Mouse (Mus musculus) liver, adult 2 months (tissue): ENCODE measurements at regions not wholly inside any gene's neighbourhood (a gene's known extent, or its start where the extent isn't known, plus 50 kb on each side); places are given as distances from the start of the nearest gene placed in this dataset.

ENCODE experiments used
- DNase-seq: peaks from one replicate; pipeline ENCODE4 v3.0.0-alpha.2; 2011; ENCODE audit warnings: low read depth, low spot score; ENCODE audit errors: extremely low read depth
- H3K27ac ChIP-seq: fragments of 200-500 bp; replicated peaks from 2 replicates; pipeline ENCODE4 v1.5.1; 2012; ENCODE audit warnings: low read depth, mild to moderate bottlenecking, control low read depth, inconsistent platforms, low read length; ENCODE audit not compliant: insufficient read depth
- H3K27me3 ChIP-seq: fragments of 200-500 bp; 2 replicates; pipeline ENCODE4 v1.6.1; 2012; ENCODE audit warnings: mild to moderate bottlenecking, moderate library complexity, low read length, inconsistent platforms; ENCODE audit not compliant: control insufficient read depth, insufficient read depth
- H3K36me3 ChIP-seq: fragments of 200-500 bp; 2 replicates; pipeline ENCODE4 v1.6.1; 2012; ENCODE audit warnings: low read length, inconsistent platforms; ENCODE audit not compliant: control insufficient read depth, insufficient read depth
- H3K4me1 ChIP-seq: fragments of 200-500 bp; 2 replicates; pipeline ENCODE4 v1.6.1; 2011; ENCODE audit warnings: low read length; ENCODE audit not compliant: control insufficient read depth, insufficient read depth
- H3K4me3 ChIP-seq: fragments of 200-500 bp; 2 replicates; pipeline ENCODE4 v1.5.1; 2011; ENCODE audit warnings: low read depth, mild to moderate bottlenecking, control low read depth, low read length, moderate library complexity; ENCODE audit not compliant: insufficient read depth
- H3K79me2 ChIP-seq: fragments of 200-500 bp; 2 replicates; pipeline ENCODE4 v1.6.1; 2012; ENCODE audit warnings: inconsistent platforms, mild to moderate bottlenecking, low read length, moderate library complexity; ENCODE audit not compliant: control insufficient read depth, insufficient read depth
- H3K9ac ChIP-seq: fragments of 200-500 bp; 2 replicates; pipeline ENCODE4 v1.6.1; 2012; ENCODE audit warnings: low read depth, mild to moderate bottlenecking, control low read depth, inconsistent platforms, low read length
- CTCF ChIP-seq: fragments of 200-500 bp; IDR thresholded peaks from 2 replicates; pipeline ENCODE4 v1.5.1; 2011; ENCODE audit warnings: low read depth, low read length, control low read depth
- POLR2A ChIP-seq: fragments of 200-500 bp; IDR thresholded peaks from 2 replicates; pipeline ENCODE4 v1.6.1; 2011; ENCODE audit warnings: low read length, control low read depth; ENCODE audit not compliant: insufficient read depth; ENCODE audit errors: extremely low read depth
- WGBS: fragments of 180-500 bp; shearing (Covaris S2); methylation state at CpG from one replicate; pipeline ENCODE4 v1.1.7; 2018; 5-methylcytosine and 5-hydroxymethylcytosine counted together

DNA sequence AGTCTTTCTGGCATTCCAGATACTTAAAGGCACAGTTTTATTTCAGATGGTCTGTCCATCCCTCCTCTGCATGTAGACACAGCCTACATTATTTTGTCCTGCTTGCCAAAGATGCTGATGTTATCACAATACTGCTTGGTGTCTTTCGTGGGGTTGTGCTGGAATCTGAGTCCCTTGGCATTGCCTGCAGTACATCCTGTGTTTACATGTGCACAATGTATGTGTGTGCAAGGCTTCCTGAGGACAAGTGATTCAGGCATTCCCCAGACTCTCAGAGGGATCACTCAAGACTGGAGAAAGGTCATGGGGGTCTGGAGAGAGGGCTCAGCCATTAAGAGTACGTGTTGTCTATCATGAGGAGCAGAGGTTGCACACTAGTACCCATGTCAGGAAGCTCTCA, 60.0 kb upstream of the Sh3bp4 start:
- 91% methylated on average over 2 of the region's 2 CpGs for WGBS
- no peak overlapping the region for H3K4me3 ChIP-seq
- DNase-seq: no peak
- TF ChIP-seq POLR2A (no peak), CTCF (no peak)
- H3K36me3 ChIP-seq: no peaks in the 10 kb centered on the region
- H3K27me3 ChIP-seq: no peaks in the 10 kb centered on the region
- H3K9ac ChIP-seq: no peak overlapping the region
- no peak overlapping the region for H3K27ac ChIP-seq
- H3K4me1 ChIP-seq: peaks cover 4% of the 10 kb centered on the region; the same call in 1 of the 2 replicates
- no peaks in the 10 kb centered on the region for H3K79me2 ChIP-seq

DNA sequence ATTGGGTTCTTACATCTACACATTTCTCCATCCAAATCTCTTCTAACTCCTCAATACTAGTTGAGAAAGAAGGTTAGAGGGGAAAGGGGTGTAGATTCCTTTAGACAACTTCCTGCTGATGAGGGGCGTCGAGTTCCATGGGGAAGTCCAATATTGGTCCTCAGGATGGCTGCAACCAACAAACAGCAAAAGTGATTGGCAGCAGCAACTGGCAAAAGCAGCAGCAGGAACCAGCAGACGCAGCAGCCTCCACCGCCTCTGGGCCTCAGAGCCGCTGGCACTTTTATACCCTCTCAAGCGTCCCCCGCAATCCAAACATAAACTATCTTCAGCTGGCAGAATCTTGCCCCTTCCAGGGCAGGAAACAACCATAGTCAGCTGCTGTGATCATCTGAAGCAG, 58.8 kb upstream of the Sh3bp4 start:
- Histone ChIP-seq H3K4me1 (peaks cover 4% of the 10 kb centered on the region; the same call in 1 of the 2 replicates), H3K36me3 (no peaks in the 10 kb centered on the region), H3K27me3 (no peaks in the 10 kb centered on the region), H3K79me2 (no peaks in the 10 kb centered on the region), H3K4me3 (no peak overlapping the region), H3K27ac (no peak overlapping the region), H3K9ac (no peak overlapping the region)
- TF ChIP-seq POLR2A (no peak), CTCF (no peak)
- WGBS: 81% methylated on average over 7 of the region's 7 CpGs
- no peak for DNase-seq

DNA sequence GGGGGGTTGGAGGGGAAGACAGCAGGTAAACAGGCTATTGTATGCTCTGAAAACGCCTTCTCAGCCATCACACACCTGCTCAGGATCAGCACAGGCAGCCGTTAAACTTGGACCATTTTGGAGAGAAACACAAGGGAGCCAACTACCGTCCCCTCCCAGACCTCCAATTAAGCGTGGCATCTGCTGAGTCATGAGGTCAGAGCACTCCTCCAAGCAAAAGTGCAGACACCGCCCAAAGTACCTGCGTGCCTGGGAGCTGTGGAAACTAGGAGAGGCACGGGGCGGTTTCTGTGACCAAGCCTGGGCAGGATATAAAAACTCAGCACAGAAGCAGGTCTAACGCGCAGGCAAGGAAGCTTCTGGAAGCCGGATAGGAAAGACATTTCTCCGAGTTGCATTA, 54.8 kb upstream of the Sh3bp4 start:
- WGBS: 39% methylated on average over 12 of the region's 12 CpGs
- Histone ChIP-seq H3K4me3 (no peak overlapping the region), H3K36me3 (no peaks in the 10 kb centered on the region), H3K27ac (no peak overlapping the region), H3K79me2 (no peaks in the 10 kb centered on the region), H3K4me1 (peaks cover 4% of the 10 kb centered on the region; the same call in 1 of the 2 replicates), H3K9ac (no peak overlapping the region), H3K27me3 (no peaks in the 10 kb centered on the region)
- no peak for TF ChIP-seq CTCF
- no peak for TF ChIP-seq POLR2A
- no peak for DNase-seq

DNA sequence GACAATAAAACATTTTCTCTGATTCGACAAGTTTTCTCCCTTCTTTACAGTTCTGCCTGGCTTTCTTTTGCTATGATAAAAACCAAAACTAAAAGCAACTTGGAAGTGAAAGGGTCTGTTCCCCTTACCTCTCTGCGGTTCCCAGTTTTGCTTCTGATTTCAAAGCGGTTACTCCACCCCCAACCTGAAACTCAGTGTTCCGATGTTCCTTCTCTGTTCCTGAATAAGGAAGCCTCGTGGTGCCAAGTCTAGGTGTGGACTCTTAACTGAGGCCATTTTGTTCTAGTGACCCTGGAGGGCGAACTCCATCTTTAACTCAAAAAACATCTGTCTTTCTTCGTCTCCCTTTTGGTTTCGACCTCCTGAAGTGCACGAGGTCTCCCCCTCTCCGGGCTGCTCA, 54.4 kb upstream of the Sh3bp4 start:
- Histone ChIP-seq H3K27me3 (no peaks in the 10 kb centered on the region), H3K79me2 (no peaks in the 10 kb centered on the region), H3K4me3 (no peak overlapping the region), H3K4me1 (peaks cover 4% of the 10 kb centered on the region; the same call in 1 of the 2 replicates), H3K9ac (no peak overlapping the region), H3K36me3 (no peaks in the 10 kb centered on the region), H3K27ac (no peak overlapping the region)
- WGBS: 69% methylated on average over 10 of the region's 10 CpGs
- TF ChIP-seq POLR2A (no peak), CTCF (no peak)
- DNase-seq: no peak

DNA sequence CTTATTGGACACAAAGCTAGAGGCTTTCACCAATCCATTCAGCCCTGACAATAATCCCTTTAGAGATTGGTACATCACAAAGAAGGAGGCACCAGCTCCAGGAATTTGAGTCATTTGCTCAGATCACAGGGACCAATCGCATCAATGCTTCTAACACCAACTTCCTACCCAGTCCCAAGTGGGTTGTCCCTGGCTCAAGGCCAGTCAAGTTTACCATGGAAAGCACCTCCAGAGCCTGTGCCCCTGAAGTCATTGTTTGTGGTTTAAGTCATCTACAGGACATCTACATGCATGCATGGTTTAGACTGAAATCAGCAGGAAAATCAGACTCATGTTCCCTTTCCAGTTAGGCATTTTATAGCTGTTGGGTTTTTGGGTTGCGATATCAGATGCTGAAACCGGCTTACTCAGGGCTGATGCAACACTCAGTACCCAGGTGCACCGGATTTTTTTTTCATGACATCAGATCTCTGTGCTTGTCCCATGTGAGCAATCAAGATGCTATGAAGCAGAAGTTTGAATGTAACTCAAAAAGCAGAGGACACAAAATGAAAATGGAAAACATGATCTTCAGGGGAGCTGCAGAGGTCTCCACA, 50.3 kb upstream of the Sh3bp4 start:
- H3K9ac ChIP-seq: no peak overlapping the region
- H3K36me3 ChIP-seq: no peaks in the 10 kb centered on the region
- H3K4me3 ChIP-seq: no peak overlapping the region
- no peaks in the 10 kb centered on the region for H3K4me1 ChIP-seq
- TF ChIP-seq POLR2A (no peak), CTCF (no peak)
- no peak for DNase-seq
- WGBS: 84% methylated on average over 4 of the region's 4 CpGs
- no peaks in the 10 kb centered on the region for H3K79me2 ChIP-seq
- H3K27ac ChIP-seq: no peak overlapping the region
- no peaks in the 10 kb centered on the region for H3K27me3 ChIP-seq
